Mouse (Mus musculus) adrenal gland, adult 2 months (tissue): ENCODE results near the gene Klc4. TPM values are rescaled to one million over a fixed set of nuclear protein-coding genes. Genes with fewer than 3 reads are reported as not detected.

Source experiments
- DNase-seq: peaks from one replicate; pipeline ENCODE4 v3.0.0; 2021
- polyA plus RNA-seq: library from polyadenylated mRNA; depleted of rRNA; stranded (reverse); fragments of >200 nt; gene quantifications from 2 replicates; pipeline ENCODE4 v1.2.3, GENCODE M21; 2012; rRNA removed
- total RNA-seq, 2 experiments: library from RNA; stranded (reverse); gene quantifications; 2 replicates each; pipeline ENCODE4 v1.2.3; 2021

The Klc4 gene
- total and polyA plus RNA-seq, 3 experiments: 25.7 to 43.1 (median 40.9) TPM

- no peak for DNase-seq
These were observed 56.0 kb downstream of the Klc4 start for GRCm38 (mm10) chr17:46589635-46590314.

GRCm38 (mm10) chr17:46588913-46589312 lies 56.9 kb downstream of the Klc4 start:
- no peak for DNase-seq

GRCm38 (mm10) chr17:46588173-46588572 lies 57.6 kb downstream of the Klc4 start:
- DNase-seq: no peak

- DNase-seq: no peak
These were observed 59.5 kb downstream of the Klc4 start for GRCm38 (mm10) chr17:46586327-46586726.

Other genes with a start within 250 kb of the Klc4 start
- gene Crip3, start 217.1 kb downstream of the Klc4 start, total RNA-seq: under 1 TPM; 0.38 to 0.69 TPM
- gene Crip3, start 217.1 kb downstream of the Klc4 start, polyA plus RNA-seq: 0.82 and 1.4 TPM in 2 replicates
- under 1 TPM in 1 of 2 experiments, not detected in 1; 0.37 TPM for gene Slc22a7, start 207.6 kb downstream of the Klc4 start, total RNA-seq
- 0.06 TPM in 1 of 2 replicates, not detected in the other for gene Slc22a7, start 207.6 kb downstream of the Klc4 start, polyA plus RNA-seq
- gene Ttbk1, start 158.3 kb downstream of the Klc4 start, total RNA-seq: under 1 TPM; 0.52 to 0.69 TPM
- 0.53 and 0.70 TPM in 2 replicates for gene Ttbk1, start 158.3 kb downstream of the Klc4 start, polyA plus RNA-seq
- 1 to 10 TPM; 3.7 to 6.1 TPM for gene Dnph1, start 149.3 kb downstream of the Klc4 start, total RNA-seq
- 3.6 and 3.7 TPM in 2 replicates for gene Dnph1, start 149.3 kb downstream of the Klc4 start, polyA plus RNA-seq
- gene Cul9, start 99.6 kb downstream of the Klc4 start, total RNA-seq: 10 to 100 TPM; 20.0 to 23.1 TPM
- 42.3 and 48.0 TPM in 2 replicates for gene Cul9, start 99.6 kb downstream of the Klc4 start, polyA plus RNA-seq
- 10 to 100 TPM; 35.6 to 45.2 TPM for gene Srf, start 89.8 kb downstream of the Klc4 start, total RNA-seq
- gene Srf, start 89.8 kb downstream of the Klc4 start, polyA plus RNA-seq: 178 and 199 TPM in 2 replicates
- 1 to 10 TPM; 4.6 to 8.0 TPM for gene Ptk7, start 16.5 kb downstream of the Klc4 start, total RNA-seq
- gene Ptk7, start 16.5 kb downstream of the Klc4 start, polyA plus RNA-seq: 8.6 and 9.2 TPM in 2 replicates
- 100 to 1,000 TPM in 1 of 2 experiments, 10 to 100 TPM in 1; 82.9 to 113 TPM for gene Mrpl2, start 207 bp upstream of the Klc4 start, total RNA-seq
- 343 and 456 TPM in 2 replicates for gene Mrpl2, start 207 bp upstream of the Klc4 start, polyA plus RNA-seq
- gene Cul7, start 4.3 kb upstream of the Klc4 start, total RNA-seq: 10 to 100 TPM; 28.6 to 36.3 TPM
- 52.6 and 53.3 TPM in 2 replicates for gene Cul7, start 4.3 kb upstream of the Klc4 start, polyA plus RNA-seq
- gene Rrp36, start 28.3 kb upstream of the Klc4 start, total RNA-seq: 10 to 100 TPM; 24.2 to 28.5 TPM
- 21.7 and 23.8 TPM in 2 replicates for gene Rrp36, start 28.3 kb upstream of the Klc4 start, polyA plus RNA-seq
- gene Mea1, start 32.8 kb upstream of the Klc4 start, total RNA-seq: 100 to 1,000 TPM; 106 to 114 TPM
- gene Mea1, start 32.8 kb upstream of the Klc4 start, polyA plus RNA-seq: 44.9 and 50.8 TPM in 2 replicates
- 10 to 100 TPM; 57.5 to 64.0 TPM for gene Klhdc3, start 34.9 kb upstream of the Klc4 start, total RNA-seq
- 78.2 and 100 TPM in 2 replicates for gene Klhdc3, start 34.9 kb upstream of the Klc4 start, polyA plus RNA-seq
- 10 to 100 TPM; 42.6 to 50.3 TPM for gene Ppp2r5d, start 59.1 kb upstream of the Klc4 start, total RNA-seq
- 44.2 and 46.1 TPM in 2 replicates for gene Ppp2r5d, start 59.1 kb upstream of the Klc4 start, polyA plus RNA-seq
- gene Pex6, start 65.4 kb upstream of the Klc4 start, total RNA-seq: 10 to 100 TPM; 49.5 to 69.2 TPM
- 167 and 190 TPM in 2 replicates for gene Pex6, start 65.4 kb upstream of the Klc4 start, polyA plus RNA-seq
- gene Gnmt, start 83.1 kb upstream of the Klc4 start, total RNA-seq: 1 to 10 TPM; 1.2 to 6.5 TPM
- 1.0 and 4.0 TPM in 2 replicates for gene Gnmt, start 83.1 kb upstream of the Klc4 start, polyA plus RNA-seq
- gene Cnpy3, start 106.2 kb upstream of the Klc4 start, total RNA-seq: 10 to 100 TPM; 53.7 to 59.5 TPM
- 53.9 and 56.7 TPM in 2 replicates for gene Cnpy3, start 106.2 kb upstream of the Klc4 start, polyA plus RNA-seq
- not detected for gene Ptcra, start 117.7 kb upstream of the Klc4 start, total RNA-seq
- 0.27 TPM in 1 of 2 replicates, not detected in the other for gene Ptcra, start 117.7 kb upstream of the Klc4 start, polyA plus RNA-seq
- 10 to 100 TPM; 73.1 to 74.1 TPM for gene 2310039H08Rik, start 126.6 kb upstream of the Klc4 start, total RNA-seq
- 296 and 305 TPM in 2 replicates for gene 2310039H08Rik, start 126.6 kb upstream of the Klc4 start, polyA plus RNA-seq
- 10 to 100 TPM; 74.6 to 85.9 TPM for gene Rpl7l1, start 136.7 kb upstream of the Klc4 start, total RNA-seq
- gene Rpl7l1, start 136.7 kb upstream of the Klc4 start, polyA plus RNA-seq: 6.5 and 8.0 TPM in 2 replicates
- gene Bicral, start 212.5 kb upstream of the Klc4 start, total RNA-seq: 10 to 100 TPM; 22.6 to 25.1 TPM
- gene Bicral, start 212.5 kb upstream of the Klc4 start, polyA plus RNA-seq: 6.1 and 7.7 TPM in 2 replicates
- 10 to 100 TPM; 13.1 to 23.8 TPM for gene Tbcc, start 244.7 kb upstream of the Klc4 start, total RNA-seq
- gene Tbcc, start 244.7 kb upstream of the Klc4 start, polyA plus RNA-seq: 17.2 and 18.5 TPM in 2 replicates